Mouse (Mus musculus) cerebral cortex, adult 2 months (tissue): ENCODE data around the gene Morc1.

Experiments used
- WGBS: fragments of 180-500 bp; shearing (Covaris S2); methylation state at CpG from one replicate; pipeline ENCODE4 v1.1.7; 2018; 5-methylcytosine and 5-hydroxymethylcytosine counted together

Morc1 gene

DNA sequence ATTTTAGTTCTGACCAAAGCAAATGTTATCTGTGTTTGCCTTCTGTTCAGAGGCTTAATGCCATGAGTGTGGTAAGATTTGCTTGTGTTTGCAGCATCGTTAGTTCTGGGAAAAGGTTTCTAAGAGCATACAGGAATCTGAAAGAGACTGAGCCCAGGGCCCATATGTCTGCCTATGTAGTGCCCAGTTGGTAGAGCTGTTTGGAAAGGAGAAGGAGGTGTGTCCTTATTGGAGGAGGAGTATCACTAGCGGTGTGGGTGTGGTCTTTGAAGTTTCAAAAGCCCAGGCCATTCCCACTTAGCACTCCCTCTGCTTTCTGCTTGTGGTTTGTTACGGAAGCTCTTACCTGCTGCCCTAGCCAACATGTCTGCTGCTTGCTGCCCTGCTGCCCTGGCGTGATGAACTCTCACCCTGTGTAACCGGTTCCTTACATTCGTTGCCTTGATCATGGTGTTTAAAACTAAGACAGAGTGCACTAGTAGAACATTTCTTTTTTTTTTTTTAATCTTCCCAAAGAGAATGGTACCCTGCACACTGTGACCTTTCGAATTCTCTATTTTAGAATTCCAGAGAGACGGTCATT is 48.3 kb downstream of the Morc1 start:
- 75% methylated on average over 8 of the region's 8 CpGs for WGBS

DNA sequence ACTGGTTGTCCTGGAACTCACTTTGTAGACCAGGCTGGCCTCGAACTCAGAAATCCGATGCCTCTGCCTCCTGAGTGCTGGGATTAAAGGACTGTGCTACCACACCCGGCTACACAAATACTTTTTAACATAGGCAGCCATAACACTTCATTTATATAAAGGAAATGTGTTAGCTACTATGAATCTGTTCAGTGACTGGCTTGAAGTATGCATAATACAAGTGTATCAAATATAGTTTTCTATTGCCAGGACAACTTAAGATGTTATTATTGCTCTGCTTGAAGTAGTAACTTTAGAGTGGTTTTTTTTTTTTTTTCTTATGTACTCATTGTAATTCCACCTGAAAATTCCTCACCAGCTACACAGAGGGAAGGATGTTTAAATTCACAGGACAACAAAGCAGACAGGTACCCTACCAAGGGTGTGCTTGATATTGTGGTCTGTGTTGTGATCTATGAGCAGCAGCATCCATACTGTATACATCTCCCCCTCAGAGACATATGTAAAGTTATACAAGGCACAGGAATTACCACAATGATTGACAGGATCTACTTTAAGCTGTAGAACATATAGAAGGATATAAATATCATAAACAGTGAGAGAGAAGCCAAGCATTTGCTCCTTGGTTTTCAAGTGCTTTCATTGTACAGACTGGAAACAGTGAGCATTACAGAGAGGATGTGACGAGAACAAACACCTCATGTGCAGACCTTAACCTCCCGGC is 85.9 kb downstream of the Morc1 start:
- 56% methylated on average over 5 of the region's 5 CpGs for WGBS

DNA sequence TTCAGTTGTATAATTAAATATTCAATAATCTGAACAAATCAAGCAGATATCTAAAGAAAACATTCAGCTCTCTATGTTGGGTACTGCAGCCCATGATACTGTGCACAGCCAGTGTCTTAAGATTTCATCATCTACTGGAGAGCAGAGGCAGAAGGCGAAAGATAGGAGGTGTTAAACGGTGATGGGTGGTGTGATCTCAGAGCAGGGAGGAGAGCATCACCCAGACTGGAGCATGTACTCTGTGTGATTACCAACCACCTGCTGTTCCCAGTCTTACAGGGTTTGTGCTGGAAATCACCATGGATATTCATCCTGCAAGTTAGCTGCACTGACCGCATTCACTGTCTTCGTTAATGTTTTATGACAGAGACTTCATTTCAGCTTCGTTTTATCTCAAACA is 106.1 kb downstream of the Morc1 start:
- 71% methylated on average over 5 of the region's 5 CpGs for whole genome bisulfite sequencing

- whole genome bisulfite sequencing = 57% methylated on average over 11 of the region's 11 CpGs
Measured at GRCm38 (mm10) chr16:48562290-48563080, 131.4 kb downstream of the Morc1 start.

DNA sequence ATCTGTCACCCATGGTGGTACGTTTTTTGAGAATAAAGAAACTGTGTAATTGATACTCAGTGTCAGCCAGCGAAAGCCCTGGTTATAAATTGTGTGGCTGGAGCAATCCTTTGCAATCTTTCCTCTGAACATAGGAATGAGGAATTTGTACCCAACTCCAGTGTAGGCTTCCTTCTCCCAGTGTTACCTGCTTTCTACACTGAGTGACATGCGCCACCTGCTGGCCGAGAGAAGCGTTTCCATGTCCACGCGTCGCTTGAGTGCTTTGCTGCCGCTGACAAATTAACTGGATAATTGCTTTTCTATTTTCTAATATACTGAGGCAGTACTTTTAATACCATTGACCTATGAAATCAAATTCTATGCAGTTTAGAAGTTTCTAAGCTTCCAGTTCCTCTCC is 139.3 kb downstream of the Morc1 start:
- WGBS = 14% methylated on average over 9 of the region's 9 CpGs

DNA sequence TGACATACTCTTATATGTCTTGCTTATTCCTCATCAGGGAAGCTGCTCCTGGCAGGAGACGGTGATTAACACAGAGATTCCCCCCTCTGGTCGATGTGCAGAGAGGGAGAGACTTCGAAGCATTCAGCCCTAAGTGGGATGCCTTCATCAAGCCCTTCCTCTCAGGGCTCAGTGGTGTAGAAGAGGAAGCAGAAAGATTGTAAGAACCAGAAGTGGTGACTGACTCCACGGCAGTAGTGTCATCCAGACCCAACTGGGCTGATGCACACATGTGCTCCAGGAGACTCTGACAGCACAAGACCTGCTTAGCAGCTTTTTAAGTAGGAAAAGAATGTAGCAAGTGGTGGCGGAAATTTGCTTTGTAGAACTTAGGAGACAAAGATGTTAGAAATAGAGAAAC is 143.0 kb downstream of the Morc1 start:
- WGBS = 88% methylated on average over 5 of the region's 5 CpGs

GRCm38 (mm10) chr16:48574499-48574898 is 143.5 kb downstream of the Morc1 start:
- 86% methylated on average over 3 of the region's 3 CpGs for WGBS

DNA sequence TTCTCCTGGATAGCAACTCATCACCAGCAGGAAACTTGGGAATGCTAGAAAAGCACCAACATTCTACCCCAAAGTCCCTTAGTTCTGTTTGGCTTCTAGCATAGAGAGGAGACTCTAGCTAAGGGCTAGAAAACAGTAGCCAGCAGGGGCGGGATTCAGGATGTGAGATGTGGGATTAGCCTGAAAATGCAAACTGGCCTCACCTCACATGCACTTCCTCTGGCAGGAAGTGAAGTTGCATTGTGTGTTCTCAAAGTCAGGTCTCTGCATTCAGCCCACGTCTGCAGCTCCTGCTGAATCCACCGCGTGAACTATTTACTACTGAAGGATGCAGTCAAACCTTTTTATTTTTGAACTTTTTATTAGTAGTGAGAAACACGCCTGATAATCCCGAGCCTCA is 154.3 kb downstream of the Morc1 start:
- WGBS = 61% methylated on average over 6 of the region's 6 CpGs

DNA sequence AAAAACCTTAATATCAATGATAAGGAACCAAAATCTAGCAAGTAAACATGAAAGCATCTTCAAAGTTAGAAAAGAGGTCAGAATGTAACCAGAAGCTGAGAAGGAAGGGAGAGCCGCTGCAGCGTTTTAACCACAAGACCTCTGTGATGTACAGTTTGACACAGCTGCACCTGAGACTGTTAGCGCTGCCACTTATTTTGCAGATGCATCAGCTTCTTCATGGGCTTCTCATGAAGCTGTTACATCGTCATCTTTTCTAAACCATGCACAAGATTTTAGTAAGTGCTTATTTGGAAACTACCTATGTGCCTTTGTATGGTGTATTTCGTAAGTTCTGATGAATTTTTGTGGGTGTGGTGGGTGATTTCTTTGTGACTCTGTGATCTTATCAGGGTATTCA is 163.4 kb downstream of the Morc1 start:
- WGBS = 91% methylated on average over 5 of the region's 5 CpGs

DNA sequence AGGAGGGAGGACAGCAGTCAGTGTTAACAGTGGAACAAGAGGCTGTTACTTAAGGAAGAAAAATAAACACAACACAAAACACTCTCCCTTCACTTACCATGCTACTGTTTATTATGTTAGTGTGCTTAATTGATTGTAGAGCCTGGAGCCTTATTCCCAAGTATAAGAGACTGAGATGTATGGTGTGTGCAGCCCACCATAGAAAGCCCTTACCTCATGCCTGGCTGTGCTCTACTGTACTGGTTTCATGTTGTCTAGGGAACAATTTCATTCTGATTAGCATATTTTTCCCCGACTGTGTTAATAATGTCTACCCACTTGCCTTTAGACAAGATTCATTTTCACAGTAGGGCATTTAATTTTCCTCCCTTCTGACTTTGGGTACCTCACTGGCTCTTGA is 164.2 kb downstream of the Morc1 start:
- WGBS = 47% methylated on average over 1 of the region's 1 CpGs

DNA sequence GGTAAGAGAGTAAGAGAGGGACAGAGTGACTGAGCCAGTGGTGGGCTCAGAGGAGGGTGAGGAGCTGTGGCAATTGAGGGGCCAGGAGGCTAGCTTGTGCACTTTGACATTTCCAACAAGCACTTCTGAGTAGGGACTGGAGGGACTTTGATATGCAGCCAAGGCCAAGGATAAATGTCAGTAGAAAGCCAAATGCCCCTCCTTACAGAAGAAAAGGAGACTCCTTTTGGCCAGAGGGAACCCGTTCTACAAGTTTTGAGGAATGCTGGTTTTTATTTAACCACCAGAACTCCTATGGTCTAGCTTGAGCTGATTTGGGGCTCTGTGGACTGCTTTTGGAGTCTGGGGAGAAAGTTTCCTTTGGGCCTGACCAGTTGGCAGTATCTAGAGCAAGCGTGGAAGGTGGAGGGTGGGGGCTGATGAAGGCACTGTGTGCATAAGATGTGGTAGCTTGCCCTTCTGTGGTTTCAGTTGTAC is 172.7 kb downstream of the Morc1 start:
- WGBS = 83% methylated on average over 2 of the region's 2 CpGs

DNA sequence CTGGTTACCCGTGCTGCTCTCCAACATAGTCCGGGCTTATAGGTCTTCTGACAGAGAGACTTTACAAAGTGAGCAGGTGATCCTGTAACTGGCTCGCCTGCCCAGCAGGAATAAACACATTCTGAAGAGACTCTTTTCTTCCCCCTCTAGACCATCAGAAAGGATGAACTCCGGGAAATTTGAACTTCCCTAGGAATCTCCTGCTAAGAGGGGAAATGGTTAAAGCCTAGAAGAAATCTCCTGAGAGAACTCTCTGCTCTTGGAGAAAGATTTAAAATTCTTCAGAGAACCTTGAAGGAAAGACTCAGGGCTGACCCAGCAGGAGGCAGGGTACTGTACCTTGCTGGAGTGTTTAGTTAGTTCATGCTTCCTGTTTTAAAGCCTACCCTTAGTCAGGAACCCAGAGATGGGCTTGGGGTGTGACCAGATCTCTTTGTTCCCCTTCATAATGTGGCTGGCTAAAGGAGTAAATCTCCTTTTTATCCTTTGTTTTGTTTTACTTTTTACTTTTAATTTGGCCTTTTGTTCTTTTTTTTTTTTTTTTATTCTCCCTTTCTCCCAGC is 175.5 kb downstream of the Morc1 start:
- WGBS = 71% methylated on average over 4 of the region's 4 CpGs

GRCm38 (mm10) chr16:48608224-48608623 is 177.2 kb downstream of the Morc1 start:
- WGBS = 84% methylated on average over 3 of the region's 3 CpGs

DNA sequence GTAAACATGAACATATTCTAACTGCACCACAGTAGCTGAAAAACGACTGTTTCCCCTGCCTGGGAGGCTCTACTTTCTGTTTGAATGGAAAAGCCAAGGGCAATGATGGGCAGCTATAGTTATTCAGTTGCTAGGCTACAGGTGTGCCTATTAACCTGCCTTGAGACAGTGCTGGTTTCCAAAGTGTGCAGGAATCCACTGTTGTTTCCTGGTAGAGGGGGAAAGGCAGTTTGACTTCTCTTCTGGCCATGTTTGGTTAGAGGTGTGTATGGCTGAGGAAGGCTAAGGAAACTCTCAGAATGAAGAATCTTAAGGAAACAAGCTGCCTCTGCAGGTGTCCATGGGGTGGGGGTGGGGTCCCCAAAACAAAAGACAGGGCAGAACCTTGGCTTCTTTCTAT is 179.8 kb downstream of the Morc1 start:
- 53% methylated on average over 1 of the region's 1 CpGs for WGBS

DNA sequence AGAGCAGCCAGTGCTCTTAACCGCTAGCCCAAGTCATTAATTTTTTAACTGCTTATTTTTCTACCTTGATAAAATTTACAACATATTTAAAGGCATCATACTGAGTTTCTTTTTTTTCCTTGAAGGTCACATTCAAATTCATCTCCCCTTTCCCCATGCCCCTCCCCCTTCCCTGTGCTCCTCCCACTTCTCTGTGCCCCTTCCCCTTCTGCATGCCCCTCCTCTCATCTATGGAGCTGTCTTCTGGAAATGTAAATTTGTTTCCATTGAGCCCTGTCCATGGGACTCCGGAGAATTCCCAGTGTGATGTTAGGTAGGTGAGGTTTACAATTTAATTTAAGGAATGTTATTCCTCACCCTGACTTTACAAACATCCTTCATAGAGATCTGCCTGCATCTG is 180.4 kb downstream of the Morc1 start:
- WGBS = 95% methylated on average over 2 of the region's 2 CpGs

- WGBS = 64% methylated on average over 1 of the region's 1 CpGs
Measured at GRCm38 (mm10) chr16:48613783-48614182, 182.7 kb downstream of the Morc1 start.

DNA sequence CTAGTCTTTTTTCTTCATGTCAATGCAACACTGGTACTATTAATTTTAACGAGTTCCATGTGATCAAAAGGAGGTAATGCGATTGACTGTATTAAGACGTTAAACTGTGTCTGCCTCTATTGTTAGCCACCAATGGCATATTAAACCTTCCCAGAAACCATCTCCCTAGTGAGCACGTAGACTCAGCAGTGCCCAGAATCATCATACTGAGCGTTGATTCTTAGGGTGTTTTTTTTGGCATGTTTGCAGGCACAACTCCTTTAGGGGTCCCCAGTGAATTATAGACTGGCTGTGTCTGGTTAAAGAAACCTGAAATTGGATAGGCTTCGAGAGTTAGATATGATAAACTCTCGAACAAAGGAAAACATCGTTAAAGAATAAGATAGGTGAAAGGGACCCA is 189.5 kb downstream of the Morc1 start:
- WGBS = 36% methylated on average over 8 of the region's 8 CpGs

- 11% methylated on average over 2 of the region's 2 CpGs for WGBS
Measured at GRCm38 (mm10) chr16:48621019-48621418, 190.0 kb downstream of the Morc1 start.

GRCm38 (mm10) chr16:48623447-48623846 is 192.4 kb downstream of the Morc1 start:
- WGBS = 82% methylated on average over 1 of the region's 1 CpGs

DNA sequence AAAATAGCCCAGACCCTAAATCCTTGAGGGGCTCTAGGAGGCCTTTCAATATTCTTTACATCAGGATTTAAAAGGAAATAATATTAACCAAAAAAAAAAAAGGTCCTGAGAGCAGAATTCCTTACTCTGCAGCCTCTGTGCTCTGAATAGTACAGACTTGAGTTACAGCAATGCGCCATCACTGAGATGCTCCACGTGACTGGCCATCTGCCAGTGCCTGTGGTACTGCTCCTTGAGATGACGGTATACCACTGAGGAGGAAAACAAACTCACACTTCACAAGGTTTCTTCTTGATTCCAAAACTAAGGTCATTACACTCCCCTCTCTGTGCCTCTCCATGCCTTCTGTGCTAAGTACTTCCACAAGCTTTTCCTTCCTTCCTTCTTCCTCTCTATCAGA is 195.1 kb downstream of the Morc1 start:
- 59% methylated on average over 3 of the region's 3 CpGs for WGBS

GRCm38 (mm10) chr16:48627296-48627695 is 196.3 kb downstream of the Morc1 start:
- WGBS = 92% methylated on average over 3 of the region's 3 CpGs

- WGBS = 78% methylated on average over 5 of the region's 5 CpGs
Measured at GRCm38 (mm10) chr16:48629710-48630109, 198.7 kb downstream of the Morc1 start.
